Mouse (Mus musculus) duodenum, adult 2 months (tissue): ENCODE results near the gene Car7. TPM values are rescaled to one million over a fixed set of nuclear protein-coding genes. Genes with fewer than 3 reads are reported as not detected.

Experiments
- polyA plus RNA-seq: library from polyadenylated mRNA; depleted of rRNA; stranded (reverse); fragments of >200 nt; gene quantifications from 2 replicates; pipeline ENCODE4 v1.2.3, GENCODE M21; 2012; ENCODE audit warnings: low replicate concordance; rRNA removed

Gene Car7
- polyA plus RNA-seq = 2.2 and 3.5 TPM in 2 replicates

DNA sequence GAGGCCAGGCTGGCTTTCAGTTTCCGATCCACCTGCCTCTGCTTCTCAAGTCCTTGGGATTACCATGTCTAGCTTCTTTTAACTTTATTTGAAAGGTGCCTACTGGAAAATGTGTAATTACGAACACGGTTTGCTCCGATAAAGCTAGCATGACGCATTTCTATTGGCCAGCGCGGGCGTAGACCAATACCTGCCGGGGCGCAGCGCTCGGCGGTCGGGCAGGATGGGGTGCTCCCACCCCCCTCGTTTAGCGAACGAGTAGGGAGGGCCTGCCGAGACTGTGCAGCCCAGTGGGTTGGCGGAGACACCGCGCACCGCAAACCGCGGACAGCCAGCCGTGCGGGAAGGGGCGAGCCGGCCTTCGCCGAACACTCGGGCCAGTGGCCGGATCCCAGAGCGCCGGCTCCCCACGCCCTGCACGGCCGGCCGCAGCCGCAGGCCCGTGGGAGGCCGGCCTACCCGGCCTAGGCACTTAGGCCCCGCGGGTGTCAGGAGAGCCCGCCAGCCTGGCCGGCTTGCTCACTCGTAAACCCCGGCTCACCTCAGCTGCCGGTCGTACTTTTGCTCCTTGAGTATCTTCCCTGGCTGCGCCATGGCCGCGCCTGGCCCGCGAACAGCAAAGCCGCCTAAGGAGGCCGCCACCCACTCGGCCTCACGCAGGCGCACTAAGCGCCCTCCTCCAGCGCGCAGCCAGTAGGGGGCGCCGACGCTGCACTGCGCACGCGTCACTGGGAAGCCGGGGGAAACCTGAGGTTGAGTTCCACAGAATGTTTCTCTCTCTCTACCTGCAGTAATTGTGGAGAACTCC is at the start of gene Car7, which contains the start of gene Nae1:
Gene Car7, plus strand, starts transcription at position 719 of the 808 bp plus-strand sequence.
Gene Nae1, minus strand, starts transcription at position 667 of the 808 bp plus-strand sequence.

DNA sequence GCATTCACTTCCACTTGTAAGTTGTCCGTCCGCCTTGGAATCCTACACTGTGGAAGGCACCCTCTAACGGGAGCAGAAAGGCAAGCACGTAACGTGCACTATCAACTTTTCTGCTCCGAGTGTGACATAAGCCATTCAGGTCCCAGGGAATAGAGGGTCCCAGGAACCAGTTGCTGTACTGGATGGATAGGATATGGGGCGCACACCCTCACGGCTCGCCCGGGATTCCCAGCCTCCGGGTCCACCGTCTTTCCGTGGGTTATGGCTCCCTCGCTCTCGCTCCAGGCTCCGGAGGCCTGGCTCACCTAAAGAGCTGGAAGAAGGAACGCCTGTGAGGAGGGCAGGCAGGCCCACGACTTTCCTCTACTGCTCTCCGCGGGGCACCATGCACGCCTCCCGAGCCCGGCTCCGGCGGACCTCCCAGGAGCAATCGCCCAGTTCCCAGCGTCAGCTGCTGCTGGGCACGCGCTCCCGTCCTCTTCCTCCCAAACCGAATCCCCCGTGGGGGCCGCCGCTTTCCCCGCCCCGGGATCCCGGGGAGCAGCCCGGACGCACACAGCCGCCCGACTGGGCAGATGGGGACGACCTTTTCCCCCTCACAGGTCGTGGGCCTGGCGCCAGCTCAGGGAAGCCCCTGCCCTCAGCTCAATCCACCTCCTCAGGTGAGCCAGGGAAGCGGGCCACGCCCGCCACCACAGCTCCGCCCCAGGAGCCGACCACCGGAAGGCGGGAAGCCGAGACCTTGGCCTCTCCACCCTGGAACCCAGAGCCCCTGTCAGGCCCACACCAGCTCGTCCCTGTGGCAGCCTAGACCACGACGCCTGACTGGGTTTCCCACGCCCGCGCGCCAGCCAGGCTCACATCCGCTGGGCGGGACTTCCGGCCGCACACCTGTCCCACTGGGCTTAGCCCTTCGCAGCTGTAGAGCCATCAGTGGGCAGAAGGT is 25.2 kb upstream of the Car7 start, which contains the start of gene Terb1:
Gene Terb1, minus strand, starts transcription at position 850 of the 946 bp plus-strand sequence.

DNA sequence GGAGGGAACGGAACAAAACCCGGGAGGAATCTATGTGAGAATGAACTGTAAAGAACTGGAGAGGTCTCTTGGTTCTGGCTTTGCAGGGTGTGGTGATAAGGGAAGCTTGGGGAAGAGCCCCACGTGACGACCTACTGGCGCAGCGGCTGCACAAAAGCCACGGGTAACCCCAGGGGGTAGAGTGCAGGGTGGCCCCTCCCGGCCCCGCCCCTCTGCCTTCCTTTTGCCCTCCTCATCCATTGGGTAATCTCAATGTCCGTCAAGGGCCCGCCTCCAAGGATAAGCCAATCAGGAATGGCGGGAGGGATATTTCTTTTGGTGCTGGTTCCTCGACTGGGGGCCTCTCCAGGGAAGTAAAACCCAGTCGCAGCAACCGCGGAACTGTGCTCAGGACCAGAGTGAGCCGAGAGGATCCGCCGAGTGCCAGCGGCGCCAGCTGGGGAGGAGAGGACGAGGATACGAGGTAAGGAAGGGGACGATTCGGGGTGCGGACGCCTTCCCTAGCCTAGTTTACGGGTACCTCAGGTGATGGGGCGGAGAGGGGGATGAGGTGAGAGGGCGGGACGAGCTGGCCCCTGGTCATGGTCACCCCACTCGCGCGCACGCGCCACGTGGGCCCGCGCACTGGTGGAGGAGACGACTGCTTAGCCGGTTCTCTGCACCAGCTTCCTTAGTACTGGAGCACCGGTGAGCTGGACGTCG is 56.8 kb downstream of the Car7 start, which contains the start of gene Pdp2:
Gene Pdp2, plus strand, starts transcription at position 319 of the 702 bp plus-strand sequence.

Other genes starting within 250 kb of the Car7 start
- gene Cmtm2a, start 241.5 kb upstream of the Car7 start, polyA plus RNA-seq = not detected in 2 replicates
- not detected in 2 replicates for gene Gm45711, start 224.6 kb upstream of the Car7 start, polyA plus RNA-seq
- 0.05 TPM in 1 of 2 replicates, not detected in the other for gene Cmtm1, start 224.5 kb upstream of the Car7 start, polyA plus RNA-seq
- not detected in 2 replicates for gene Gm11020, start 213.1 kb upstream of the Car7 start, polyA plus RNA-seq
- gene Cmtm2b, start 212.5 kb upstream of the Car7 start, polyA plus RNA-seq = not detected in 2 replicates
- gene Cmtm3, start 195.3 kb upstream of the Car7 start, polyA plus RNA-seq = 24.7 and 28.7 TPM in 2 replicates
- 17.6 and 17.7 TPM in 2 replicates for gene Cmtm4, start 138.9 kb upstream of the Car7 start, polyA plus RNA-seq
- gene Dync1li2, start 91.6 kb upstream of the Car7 start, polyA plus RNA-seq = 2.6 and 4.9 TPM in 2 replicates
- gene Terb1, start 24.8 kb upstream of the Car7 start, polyA plus RNA-seq = 0.05 and 0.09 TPM in 2 replicates
- 1.1 and 1.9 TPM in 2 replicates for gene Nae1, start 52 bp upstream of the Car7 start, polyA plus RNA-seq
- gene Pdp2, start 56.8 kb downstream of the Car7 start, polyA plus RNA-seq = 2.3 and 4.1 TPM in 2 replicates
- not detected in 2 replicates for gene Cdh16, start 89.7 kb downstream of the Car7 start, polyA plus RNA-seq
- gene Rrad, start 96.6 kb downstream of the Car7 start, polyA plus RNA-seq = 5.5 TPM in 2 replicates
- gene Ciao2b, start 107.3 kb downstream of the Car7 start, polyA plus RNA-seq = 31.2 and 56.2 TPM in 2 replicates
- gene Ces2a, start 199.3 kb downstream of the Car7 start, polyA plus RNA-seq = 261 and 444 TPM in 2 replicates